Mouse (Mus musculus) adrenal gland, postnatal 10 days (tissue): ENCODE measurements around the gene Deaf1. TPM values are rescaled to one million over a fixed set of nuclear protein-coding genes. Genes with fewer than 3 reads are reported as not detected.
A peak's percentile ranks its signal among the peaks of the same experiment; 100 is the strongest.
"Not testable (repeated sequence)": the region's sequence is repeated elsewhere in the genome, so short reads cannot be mapped to it uniquely, and the experiment has no call there.

Source experiments
- DNase-seq: peaks from one replicate; pipeline ENCODE4 v3.0.0; 2021; ENCODE audit warnings: mixed read lengths
- total RNA-seq, 2 experiments: library from RNA; stranded (reverse); gene quantifications; 2 replicates each; pipeline ENCODE4 v1.2.3; 2021

Deaf1 gene
- total RNA-seq, 2 experiments from 2014 or later, result 39.9 to 59.2 TPM

DNA sequence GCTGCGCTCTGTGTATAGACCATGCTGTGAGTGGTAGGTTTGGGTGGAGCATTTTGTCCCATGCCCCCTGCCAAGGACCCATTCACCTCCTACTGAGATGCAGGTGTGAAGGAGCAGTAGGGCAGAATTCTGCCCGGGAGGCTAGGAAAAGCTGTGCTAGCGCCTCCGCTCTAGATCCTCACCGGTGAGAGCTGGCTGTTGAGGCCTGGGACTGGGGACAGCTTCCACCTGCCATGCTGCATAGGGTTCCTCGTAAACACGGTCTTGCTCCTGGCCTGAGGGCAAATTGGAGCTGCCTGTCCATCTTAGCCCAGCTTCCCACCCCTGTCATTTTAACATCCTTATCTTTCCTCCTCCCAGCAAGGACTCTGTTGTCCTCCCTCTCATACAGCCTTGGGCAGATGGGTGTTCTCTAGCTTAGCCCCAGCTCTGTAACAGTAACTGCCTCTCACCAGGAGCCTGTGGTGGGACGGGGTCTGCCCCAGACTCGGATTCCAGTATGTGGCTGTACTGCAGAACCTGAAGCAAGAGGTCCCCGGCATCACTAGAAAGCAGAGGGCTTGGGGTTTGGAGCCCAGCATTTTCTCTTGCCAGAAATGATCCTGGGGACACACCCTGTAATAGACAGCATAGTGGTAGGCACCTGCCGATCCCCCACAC lies 63.3 kb downstream of the Deaf1 start:
- peak; percentile 15 for DNase-seq

DNA sequence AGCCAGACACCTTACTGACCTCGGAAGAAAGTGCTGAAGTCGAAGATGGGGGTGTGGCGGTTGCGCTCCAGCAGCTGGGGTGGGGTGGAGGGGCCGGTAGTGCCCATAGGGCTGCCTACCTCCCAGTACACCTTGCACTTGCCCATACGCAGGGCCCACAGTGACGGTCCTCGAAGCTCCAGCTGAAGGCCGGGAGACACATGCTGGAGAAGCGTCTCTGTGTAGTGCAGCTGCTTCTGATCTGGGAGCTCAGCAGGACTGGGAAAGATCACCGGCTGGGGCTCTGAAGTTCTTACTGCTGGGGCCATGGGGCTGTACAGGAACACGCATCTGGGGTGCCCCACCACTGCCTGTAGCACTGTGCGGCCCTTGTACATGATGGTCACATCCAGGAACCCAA lies 63.9 kb downstream of the Deaf1 start:
- no peak for DNase-seq

DNA sequence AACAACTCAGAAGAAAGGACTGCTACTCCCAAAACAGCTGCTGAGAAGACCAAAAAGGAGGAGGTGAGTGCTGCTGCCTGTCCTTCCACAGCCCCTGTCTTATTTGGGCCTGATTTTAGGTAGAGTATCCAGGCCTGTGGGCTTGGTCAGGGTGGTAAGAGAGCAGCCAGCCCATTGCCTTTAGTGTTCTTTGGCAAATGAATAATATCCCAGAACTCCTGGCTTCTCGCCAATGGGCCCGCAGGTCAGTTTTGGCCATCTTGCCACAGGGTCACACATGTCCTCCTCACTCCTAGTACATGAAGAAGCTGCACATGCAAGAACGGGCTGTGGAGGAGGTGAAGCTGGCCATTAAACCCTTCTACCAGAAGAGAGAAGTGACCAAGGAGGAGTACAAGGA lies 66.0 kb downstream of the Deaf1 start:
- DNase-seq, result peak; percentile 46

DNA sequence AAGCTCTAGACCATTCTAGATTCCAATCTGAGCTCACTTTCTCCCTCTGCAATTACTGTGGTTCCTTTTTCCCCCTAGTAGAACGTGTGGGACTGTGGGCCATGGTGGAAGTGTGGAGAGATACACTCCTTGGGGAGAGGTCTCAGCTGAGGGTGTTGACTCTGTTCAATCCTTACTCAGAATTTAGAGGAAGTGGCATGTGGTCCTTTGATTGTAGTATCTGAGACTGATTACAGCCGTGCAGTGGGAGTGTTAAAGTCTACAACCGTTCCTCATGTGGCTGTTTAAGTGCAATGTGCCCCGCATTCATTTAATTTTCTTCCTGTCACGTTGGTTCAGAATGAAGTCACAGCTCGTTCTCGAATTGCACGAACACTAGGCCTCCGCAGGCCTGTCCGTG lies 71.3 kb downstream of the Deaf1 start:
- DNase-seq, result no peak

DNA sequence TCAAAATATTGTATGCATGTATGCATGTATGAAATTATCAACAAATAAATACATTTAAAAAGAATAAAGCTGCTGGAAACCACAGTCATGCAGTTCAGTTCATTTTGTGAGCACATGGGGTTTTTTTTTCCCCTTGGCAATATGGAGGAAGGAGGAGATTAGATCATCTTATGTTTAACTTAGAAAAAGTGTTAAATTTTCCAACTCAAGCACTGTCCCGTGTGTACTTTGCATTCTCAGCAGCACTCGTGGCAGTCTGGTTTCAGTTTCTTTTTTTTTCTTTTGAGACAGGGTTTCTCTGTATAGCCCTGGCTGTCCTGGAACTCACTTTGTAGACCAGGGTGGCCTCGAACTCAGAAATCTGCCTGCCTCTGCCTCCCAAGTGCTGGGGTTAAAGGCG lies 77.0 kb downstream of the Deaf1 start:
- not testable (repeated sequence) for DNase-seq

Other genes with a start within 250 kb of the Deaf1 start
- 1 to 10 TPM in 1 of 2 experiments, under 1 TPM in 1; 0.94 to 1.5 TPM for gene Pkp3, start 249.5 kb downstream of the Deaf1 start, total RNA-seq
- 10 to 100 TPM in 1 of 2 experiments, 1 to 10 TPM in 1; 8.3 to 10.6 TPM for gene Sigirr, start 227.1 kb downstream of the Deaf1 start, total RNA-seq
- gene Ano9, start 209.9 kb downstream of the Deaf1 start, total RNA-seq, result under 1 TPM; 0.33 to 0.42 TPM
- gene Ptdss2, start 205.3 kb downstream of the Deaf1 start, total RNA-seq, result 10 to 100 TPM; 51.0 to 57.2 TPM
- gene Rnh1, start 154.8 kb downstream of the Deaf1 start, total RNA-seq, result 100 to 1,000 TPM; 150 to 155 TPM
- 10 to 100 TPM; 87.8 to 91.9 TPM for gene Hras, start 133.7 kb downstream of the Deaf1 start, total RNA-seq
- gene Lrrc56, start 133.5 kb downstream of the Deaf1 start, total RNA-seq, result 1 to 10 TPM; 6.8 to 8.6 TPM
- gene Lmntd2, start 113.6 kb downstream of the Deaf1 start, total RNA-seq, result under 1 TPM; 0.27 to 0.55 TPM
- gene Rassf7, start 111.8 kb downstream of the Deaf1 start, total RNA-seq, result 1 to 10 TPM; 6.5 to 7.8 TPM
- gene Phrf1, start 98.9 kb downstream of the Deaf1 start, total RNA-seq, result 10 to 100 TPM; 69.9 to 75.3 TPM
- 1 to 10 TPM; 3.7 to 4.8 TPM for gene Irf7, start 61.2 kb downstream of the Deaf1 start, total RNA-seq
- gene Cdhr5, start 50.9 kb downstream of the Deaf1 start, total RNA-seq, result 1 to 10 TPM; 5.6 to 6.9 TPM
- 1 to 10 TPM; 2.8 to 3.2 TPM for gene Sct, start 48.6 kb downstream of the Deaf1 start, total RNA-seq
- under 1 TPM in 1 of 2 experiments, not detected in 1; 0.36 TPM for gene Drd4, start 35.7 kb downstream of the Deaf1 start, total RNA-seq
- 10 to 100 TPM; 22.1 to 31.6 TPM for gene Tmem80, start within 50 bp of the Deaf1 start, total RNA-seq
- gene Eps8l2, start 11.2 kb upstream of the Deaf1 start, total RNA-seq, result 1 to 10 TPM; 4.6 to 7.1 TPM
- gene Taldo1, start 64.5 kb upstream of the Deaf1 start, total RNA-seq, result 100 to 1,000 TPM; 466 to 479 TPM
- 10 to 100 TPM; 26.2 to 39.2 TPM for gene Gatd1, start 86.4 kb upstream of the Deaf1 start, total RNA-seq
- 1 to 10 TPM; 2.5 to 6.4 TPM for gene Cend1, start 101.8 kb upstream of the Deaf1 start, total RNA-seq
- gene Slc25a22, start 110.2 kb upstream of the Deaf1 start, total RNA-seq, result 10 to 100 TPM; 60.2 to 74.3 TPM
- 1 to 10 TPM; 2.4 to 7.3 TPM for gene Pidd1, start 116.3 kb upstream of the Deaf1 start, total RNA-seq
- gene Rplp2, start 119.7 kb upstream of the Deaf1 start, total RNA-seq, result 1,000 to 10,000 TPM; 1,282 to 1,421 TPM
- 1,000 to 10,000 TPM; 1,181 to 1,292 TPM for gene Pnpla2, start 127.5 kb upstream of the Deaf1 start, total RNA-seq
- gene Cracr2b, start 133.4 kb upstream of the Deaf1 start, total RNA-seq, result 10 to 100 TPM; 16.8 to 19.6 TPM
- gene Cd151, start 139.7 kb upstream of the Deaf1 start, total RNA-seq, result 100 to 1,000 TPM; 184 to 198 TPM
- gene Polr2l, start 147.4 kb upstream of the Deaf1 start, total RNA-seq, result 10 to 100 TPM; 58.3 to 59.7 TPM
- gene Tspan4, start 147.6 kb upstream of the Deaf1 start, total RNA-seq, result 10 to 100 TPM; 53.8 to 57.1 TPM
- gene Chid1, start 212.2 kb upstream of the Deaf1 start, total RNA-seq, result 10 to 100 TPM; 45.6 to 54.2 TPM
- gene Ap2a2, start 234.5 kb upstream of the Deaf1 start, total RNA-seq, result 10 to 100 TPM; 68.5 to 70.2 TPM